Mouse (Mus musculus): ENCODE data around the gene Acvr1.
A peak's percentile ranks its signal among the peaks of the same experiment; 100 is the strongest.

Gene Acvr1

DNA sequence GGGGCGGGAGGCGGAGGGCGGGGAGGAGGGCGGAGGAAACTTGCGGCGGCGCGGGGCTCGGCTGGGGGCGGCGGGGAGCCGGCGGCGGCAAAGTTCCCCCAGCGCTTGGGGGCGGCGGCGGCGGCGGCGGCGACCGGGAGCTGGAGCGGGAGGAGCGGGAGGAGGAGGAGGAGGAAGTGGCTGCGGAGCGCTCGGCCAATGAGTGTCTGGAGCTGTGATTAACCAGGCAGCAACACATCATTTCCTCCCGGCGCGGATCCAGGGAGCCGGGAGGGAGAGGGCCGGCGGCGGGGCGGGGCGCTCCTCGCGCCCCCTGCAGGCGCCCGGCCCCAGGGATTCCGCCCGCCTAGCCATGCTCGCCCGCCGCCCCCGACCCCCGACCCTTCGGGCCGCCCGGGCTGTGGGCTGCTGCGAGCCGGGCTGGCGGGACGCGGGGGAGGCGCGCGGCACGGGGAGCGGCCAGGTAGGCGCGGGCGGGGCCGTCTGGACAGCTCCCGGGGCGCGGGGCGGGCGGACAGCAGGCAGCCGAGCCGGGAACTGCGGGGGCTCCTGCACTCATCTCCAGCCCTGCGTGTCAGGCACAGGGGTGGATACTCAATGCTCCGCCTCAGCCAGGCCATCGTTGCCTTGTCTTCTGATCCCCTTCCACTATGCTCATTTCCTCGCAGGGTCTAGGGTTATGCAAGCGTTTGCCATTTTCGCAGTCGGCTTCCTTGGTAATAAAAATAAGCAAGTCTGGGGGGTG, at the start of gene Acvr1, which contains the start of gene Upp2:
TSS of gene Acvr1 (minus strand) at position 92 of the 745 bp plus-strand sequence.
TSS of gene Upp2 (plus strand) at position 233 of the 745 bp plus-strand sequence.
- peak; percentile 87 for DNase-seq

DNA sequence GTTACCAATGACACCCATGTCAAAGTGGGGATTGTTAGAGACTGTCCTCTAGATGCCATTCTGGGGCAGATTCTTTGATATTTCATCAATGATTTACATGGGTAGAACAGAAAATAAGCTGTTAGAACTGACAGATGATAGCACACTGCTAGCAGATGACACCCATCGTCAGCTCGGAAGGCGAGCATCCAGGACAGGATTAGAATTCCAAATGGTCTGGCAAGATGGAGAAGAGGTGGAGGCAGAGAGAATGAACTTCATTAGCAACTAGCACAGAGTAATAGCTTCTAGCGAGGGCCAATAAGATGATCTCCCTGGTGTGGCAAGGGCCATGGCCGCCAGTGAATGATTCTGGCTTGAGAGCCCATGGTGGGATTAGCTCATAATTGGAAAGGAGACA, 48.8 kb upstream of the Acvr1 start:
- no peak for DNase-seq

DNA sequence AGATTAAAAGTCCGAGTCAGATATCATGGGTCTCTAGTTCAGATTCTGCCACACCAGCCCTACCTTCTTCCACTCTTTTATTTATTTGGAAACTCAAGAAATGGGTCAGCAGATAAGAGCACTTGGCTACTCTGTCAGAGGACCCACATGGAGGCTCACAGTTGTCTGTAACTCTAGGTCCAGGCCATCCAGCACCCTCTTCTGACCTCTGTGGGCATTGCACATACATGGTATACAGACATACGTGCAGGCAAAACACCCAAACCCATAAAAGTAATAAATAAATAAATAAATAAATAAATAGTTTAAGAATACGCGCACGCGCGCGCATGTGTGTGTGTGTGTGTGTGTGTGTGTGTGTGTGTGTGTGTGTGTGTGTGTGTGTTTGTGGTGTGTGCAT, 47.9 kb upstream of the Acvr1 start:
- DNase-seq, result no peak

DNA sequence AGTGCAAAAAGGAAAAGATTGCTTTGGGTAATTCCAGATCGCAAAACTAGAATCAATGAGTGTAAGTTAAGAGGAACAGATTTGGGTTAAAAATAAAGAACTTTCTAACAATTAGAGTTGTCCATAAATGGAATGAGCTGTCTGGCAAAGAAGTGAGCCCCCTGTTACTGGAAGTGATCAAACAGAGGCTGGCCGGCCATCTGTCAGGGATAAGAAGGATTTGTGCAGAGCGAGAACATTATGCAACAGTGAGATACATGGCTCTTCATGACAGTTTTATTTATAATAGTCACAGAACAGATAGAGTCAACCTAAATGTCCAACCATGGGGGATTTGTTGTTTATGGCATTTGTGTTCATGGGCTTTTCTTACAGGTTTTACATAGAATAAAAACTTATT, 46.8 kb upstream of the Acvr1 start:
- peak; percentile 20 for DNase-seq

DNA sequence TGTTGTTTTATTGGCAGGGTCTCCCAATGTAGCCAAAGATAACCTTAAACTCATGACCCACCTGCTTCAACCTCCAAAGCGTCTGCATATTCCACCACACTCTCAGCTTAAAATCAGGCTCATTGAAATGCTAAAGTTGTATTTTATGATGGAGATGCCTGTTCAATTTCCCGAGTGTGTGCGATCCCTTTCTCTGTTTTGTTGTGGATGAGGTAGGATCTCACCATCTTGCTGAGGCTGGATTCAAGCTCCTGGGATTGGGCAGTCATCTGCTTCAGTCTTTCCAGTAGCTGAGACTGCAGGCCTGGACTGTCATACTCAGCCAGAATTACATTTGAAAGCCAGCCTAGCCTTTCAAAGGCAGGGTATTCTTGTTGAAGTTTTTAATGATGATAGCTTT, 37.8 kb upstream of the Acvr1 start:
- no peak for DNase-seq

DNA sequence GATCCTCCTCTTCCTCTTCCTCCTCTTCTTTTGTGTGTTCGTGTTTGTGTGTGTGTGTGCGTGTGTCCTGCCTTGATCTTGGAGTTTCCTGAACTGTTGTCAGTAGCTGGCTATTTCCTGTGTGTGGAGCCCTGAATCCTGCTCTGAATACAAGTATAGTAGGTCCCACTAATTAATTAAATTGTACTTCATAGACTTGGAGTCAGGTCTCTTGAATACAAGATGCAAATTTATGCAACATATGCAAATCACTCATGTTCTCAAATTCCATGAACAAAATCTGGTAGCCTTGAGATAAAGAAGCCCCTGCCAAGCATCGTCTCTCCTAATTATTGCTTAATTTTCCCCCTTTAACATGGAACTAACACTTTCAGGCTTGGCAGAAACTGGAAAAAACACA, 36.4 kb upstream of the Acvr1 start:
- no peak for DNase-seq

DNA sequence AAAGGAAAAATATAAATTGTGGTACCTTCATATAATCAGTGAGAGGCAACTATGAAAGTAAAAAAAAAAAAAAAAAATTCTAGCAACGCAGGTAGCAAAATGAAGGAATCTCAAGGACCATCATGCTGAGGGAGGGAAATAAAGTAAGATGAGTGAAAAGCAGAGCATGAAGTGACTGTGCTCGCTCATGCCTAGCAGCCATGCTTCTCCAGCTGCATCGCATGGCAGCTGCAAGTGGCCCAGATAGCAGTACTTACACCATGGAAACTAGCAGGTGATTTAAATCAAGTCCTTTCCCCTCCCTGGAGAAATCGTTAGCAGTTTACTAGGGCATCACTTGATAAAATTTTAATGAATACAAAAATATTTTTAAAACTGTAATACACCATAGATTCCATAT, 34.4 kb upstream of the Acvr1 start:
- DNase-seq, result no peak

DNA sequence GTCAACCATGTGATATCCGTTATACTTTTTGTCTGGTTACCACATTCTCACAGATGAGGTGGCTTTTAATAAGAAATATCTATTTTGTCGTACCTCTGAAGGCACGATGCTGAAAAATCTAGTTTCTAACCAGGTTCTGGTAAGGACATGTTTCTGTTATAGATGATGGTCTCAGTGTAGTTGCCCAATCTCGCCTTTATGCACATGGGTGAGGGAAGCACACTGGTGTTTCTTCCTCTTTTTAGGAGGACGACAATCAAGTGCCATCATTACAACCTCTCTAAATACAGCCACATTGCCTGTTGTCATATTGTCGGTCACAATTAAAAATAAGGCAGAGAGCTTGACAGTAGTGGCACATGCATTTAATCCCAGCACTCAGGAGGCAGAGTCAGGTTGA, 32.7 kb upstream of the Acvr1 start:
- DNase-seq, result no peak

DNA sequence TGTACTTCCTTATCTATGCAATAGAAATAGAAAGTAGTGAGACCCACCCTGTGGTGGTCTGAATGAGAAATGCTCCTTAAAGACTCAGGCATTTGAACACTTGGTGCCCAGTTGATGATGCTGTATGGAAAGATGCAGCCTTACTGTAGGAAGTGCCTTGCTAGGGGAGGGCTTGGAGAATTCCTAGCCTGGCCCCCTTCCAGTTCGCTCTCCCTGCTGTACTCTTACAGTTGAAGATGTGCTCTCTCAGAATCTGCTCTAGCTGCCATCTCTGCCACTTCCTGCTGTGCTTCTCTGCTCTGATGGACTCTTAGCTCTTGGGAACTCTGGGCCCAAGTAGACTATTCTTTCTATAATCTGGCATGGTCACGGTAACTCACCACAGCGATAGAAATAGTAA, 30.6 kb upstream of the Acvr1 start:
- DNase-seq, result peak; percentile 19

DNA sequence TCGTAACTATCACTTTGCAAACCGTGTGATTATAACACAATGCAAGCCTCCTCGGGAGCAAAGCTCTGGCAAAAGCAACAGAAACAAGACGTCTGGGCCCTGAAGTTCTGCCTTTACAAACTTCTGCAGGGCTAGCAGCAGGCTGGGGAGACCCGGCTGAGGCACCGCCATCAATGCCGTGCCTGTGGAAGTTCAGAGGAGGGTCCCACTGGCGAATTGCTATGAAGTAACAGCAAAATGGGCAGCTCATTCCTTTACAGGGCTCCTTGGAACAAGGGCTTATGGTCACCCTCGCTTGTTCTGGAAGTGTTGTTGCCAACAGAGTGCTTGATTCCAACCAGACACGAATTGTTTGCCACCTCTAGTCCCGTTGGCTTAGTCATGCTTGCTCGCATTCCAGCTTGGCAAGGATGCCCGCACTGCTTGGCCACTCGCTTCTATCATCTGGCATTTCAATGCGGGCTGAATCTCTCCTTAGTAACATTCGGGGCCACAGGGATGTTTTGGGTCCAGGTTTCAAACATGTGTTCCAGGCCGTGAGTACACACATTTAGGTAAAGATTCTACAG, 29.9 kb upstream of the Acvr1 start:
- DNase-seq, result peak; percentile 78

DNA sequence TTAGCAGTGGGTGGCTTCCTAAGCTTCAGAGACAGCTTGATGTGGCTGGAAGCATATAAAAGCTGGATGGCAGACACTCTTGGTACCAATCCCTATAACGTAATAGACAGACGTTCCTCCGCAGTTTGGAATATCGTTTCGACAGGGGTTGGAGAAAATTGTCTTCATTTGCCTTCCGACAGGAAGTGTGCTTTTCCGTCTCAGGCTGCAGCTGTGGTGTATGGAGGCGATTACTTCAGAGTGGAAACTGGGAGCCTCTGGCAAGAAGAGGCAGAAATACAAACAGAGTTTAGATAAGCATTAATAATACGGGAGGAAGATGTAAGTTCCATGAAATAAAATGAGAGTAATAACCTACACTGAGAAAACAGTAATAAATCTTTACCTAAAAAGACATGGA, 28.4 kb upstream of the Acvr1 start:
- no peak for DNase-seq

DNA sequence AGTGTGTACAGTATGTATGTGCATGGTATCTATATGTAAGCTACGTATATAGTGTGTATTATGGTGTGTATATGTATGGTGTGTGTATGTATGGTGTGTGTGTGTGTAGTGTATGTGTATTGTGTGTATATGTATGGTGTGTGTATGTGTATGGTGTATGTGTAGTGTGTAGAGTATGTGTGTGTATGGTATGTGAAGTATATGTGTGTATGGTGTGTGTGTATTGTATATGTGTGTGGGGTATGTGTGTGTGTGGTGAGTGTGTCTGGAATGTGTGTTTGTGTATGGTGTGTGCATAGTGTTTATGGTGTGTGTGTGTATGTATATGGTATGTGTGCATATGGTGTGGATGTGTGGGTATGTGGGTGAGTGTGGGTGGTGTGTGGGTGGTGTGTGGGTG, 23.1 kb upstream of the Acvr1 start:
- no peak for DNase-seq

DNA sequence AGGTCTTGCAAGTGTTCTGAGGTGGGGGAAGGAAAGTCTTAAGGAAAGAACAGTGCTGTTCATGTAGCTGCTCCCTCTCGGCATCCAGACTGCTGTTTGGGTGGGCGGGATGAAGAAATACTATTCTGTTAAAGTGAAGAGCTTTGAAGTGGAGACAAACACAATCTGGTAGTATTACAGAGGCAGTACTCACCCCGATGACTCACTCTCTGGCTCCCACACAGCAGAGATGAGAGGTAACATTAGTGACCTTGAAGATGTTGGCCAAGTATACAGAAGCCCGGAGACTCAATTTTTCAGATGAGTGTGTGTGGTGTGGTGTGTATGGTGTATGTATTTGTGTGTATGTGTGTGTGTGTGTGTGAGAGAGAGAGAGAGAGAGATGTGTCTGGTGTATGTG, 22.7 kb upstream of the Acvr1 start:
- DNase-seq, result no peak

DNA sequence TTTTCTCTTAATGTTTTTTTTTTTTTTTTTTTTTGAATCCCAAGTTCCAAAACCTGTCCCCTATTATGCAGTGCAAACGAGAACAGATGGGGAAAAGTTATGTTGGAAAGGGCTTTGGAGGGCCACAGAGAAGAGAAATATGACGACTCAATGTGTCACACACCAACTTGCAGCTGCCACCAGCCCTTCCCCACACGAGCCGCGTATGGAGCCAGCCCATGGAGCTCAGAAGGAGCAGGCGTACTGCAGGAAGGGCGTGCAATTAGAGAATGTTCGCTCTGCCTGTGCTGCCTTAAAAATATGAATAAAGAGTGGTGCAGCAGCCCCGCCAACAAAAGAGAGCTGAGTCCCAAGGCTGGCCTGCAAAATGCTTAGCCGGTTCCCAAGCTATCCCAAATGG, 19.4 kb upstream of the Acvr1 start:
- DNase-seq, result no peak

DNA sequence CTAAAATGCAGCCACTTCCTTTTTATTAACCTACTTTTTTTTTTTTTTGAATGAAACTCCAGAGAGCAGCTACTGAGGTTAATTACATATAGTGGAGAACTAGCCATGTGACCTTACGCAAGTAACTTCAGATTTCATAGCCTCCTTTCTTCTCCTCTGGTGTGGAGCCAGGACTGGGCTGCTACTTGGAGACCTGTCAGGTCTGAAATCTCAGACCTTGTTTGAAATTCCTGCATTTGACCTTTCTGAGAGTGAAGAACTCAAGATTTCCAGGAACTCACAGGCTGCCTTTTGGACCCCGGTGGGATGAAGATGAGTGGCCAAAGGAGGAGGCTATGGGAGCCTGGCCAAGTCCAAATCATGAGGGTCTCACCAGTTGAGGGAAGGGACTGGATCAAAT, 7.2 kb upstream of the Acvr1 start:
- DNase-seq, result no peak

DNA sequence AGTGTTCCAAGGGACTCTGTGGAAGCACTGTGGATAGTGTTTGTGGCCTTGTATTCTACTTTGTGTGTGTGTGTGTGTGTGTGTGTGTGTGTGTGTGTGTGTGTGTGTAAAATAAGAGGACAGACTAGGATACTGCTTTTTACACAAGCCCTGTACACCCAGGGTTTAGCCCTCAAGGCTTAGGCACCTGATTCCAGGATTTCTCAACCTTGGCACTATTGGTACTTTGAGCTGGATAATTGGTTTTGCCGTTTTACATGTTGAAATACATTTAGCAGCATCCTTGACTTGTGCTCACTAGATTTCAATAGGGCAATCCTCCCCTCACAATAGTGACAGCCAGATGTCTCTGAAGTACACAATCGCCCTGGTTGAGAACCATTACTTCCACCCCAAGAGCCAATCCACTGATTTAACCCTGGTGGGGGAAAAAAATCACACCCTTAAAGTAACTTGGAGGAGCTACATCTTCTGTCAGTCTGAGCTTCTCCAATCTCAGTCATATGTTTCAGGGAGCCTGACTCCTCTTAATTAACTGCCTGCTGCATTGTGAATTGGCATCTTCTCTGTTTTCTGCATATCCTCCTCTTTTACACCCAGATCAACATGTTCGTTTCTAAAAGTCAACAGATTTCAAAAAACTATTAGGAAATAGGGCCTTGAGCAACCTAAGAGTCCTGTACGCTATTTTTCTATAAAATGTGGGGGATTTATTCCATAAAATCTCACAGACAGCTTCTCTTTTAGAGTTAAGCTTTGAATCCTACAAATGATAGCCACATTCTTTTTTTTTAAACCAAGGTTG, 2.1 kb upstream of the Acvr1 start:
- DNase-seq, result no peak

DNA sequence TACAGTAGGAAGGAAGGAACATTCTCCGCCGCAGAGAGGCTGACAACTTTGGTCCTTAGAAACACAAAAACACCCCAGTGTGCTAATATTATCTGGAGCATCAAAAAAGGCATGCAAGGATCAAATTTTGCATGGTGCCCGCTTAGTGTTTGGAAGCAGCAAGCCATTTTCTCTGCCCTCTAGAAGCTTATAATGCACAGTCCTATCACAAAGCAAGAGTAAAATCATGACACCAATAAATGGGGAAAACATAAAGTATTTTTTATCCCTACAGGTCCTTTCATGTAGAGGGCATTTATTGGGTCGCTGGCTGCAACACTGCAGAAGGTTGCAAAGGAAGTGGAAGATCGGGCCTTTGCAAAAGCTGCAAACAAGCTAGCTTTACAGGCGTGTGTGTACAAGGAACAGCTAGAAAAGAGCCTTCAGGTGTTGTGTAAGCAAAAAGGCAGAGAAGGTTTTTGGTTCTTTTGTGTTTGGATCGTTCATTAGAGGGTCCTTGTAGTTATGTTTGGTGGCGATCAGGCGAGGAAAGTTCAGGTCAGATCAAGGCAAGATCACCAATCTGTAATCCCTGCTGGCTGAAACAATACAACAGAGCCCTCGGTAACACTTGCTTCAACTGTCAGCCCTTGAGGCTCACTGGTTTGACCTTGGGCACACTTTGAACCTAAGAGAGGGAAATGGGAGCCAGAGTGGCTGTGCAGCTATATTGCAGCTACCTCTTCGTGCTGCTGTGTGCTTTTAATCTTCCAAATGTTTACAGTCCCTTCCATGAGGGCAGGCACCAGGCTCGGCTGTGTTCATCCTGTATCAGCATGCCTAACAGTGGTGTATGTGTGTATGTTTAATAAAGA, 1.1 kb upstream of the Acvr1 start:
- DNase-seq, result peak; percentile 30

DNA sequence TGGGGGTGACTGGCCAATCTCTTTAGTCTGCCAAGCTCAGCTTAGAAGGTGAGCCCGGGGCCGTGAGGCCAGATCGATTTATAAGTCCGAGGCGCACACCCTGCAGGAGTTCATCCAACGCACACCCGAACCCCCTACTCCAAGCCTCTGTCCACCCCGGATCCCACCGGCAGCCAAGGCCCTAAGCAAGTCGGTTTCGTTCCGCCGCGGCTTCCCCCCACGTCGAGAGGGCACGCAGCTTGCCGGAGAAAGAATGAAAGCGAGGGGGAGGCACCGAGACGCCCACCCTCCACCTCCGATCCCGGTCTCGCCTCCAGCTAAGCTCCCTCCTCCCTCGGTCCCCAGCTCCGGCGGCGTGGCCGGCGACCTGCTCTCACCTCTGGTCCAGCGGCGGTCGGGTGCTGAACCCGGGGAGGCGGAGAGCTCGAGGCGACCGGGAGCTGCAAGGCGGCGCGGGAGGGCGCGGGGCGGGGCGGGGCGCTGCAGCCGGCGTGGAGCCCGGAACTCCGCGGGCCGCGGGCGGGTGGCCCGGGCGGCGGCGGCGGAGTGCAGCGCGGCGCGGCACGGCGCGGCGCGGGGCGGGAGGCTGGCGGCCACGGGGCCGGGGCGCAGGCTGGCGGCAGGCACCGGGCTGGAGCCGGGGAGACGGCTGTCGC, 419 bp downstream of the Acvr1 start:
- peak; percentile 64 for DNase-seq

DNA sequence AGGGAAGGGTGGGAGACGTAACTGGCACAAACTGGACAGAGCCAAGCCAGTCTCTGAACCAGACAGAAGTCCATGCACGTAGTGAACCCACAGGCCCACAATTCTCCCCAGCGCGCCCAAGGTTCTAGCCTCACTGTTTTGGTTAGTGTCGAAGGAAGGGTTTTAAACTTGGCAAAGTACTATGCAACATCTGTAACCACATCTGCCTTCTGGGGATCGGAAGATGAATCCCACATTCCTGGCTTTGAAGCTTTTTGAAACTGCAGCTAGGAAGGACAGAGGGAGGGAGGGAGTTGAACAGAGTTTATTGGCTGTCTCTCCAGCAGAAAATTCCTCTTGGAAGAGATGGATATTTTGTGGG, 928 bp downstream of the Acvr1 start:
- peak; percentile 32 for DNase-seq

DNA sequence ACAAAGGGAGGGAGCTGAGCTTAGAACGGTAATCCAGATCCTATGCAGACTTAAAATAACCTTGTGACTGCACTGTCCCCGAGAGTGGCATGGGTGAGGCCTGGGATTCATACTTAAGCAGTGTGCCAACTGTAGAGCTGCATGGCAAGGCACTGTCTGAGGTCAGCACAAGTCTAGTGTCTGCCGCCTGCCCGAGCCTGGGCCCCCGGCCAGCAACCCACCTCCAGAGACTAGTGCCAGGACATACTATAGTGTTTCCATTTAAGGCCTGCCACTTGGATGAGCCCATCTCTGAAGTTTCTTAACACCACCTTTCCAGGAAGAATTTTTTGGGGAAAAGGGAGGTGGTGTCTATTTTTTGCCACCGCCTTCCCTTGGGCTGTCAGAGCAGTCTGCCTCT, 1.7 kb downstream of the Acvr1 start:
- DNase-seq, result peak; percentile 49

DNA sequence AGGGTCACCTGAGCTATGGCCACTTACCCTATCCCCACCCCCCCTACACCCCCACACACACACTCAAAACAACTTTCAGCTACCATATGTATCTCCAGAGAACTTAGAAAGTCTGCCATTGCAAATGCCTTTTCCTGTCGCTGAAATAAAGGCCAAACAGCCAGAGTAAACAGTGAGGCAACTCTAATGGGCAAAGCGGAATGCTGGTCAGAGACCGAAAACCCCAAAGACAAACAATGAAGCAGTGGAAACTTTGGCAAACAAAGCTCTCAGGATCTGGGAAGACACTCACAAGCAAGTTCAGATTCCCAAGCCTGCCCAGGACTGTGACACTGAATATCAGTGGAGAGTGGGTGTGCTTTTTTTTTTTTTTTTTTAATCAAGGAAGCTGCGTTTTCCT, 4.8 kb downstream of the Acvr1 start:
- DNase-seq, result no peak

DNA sequence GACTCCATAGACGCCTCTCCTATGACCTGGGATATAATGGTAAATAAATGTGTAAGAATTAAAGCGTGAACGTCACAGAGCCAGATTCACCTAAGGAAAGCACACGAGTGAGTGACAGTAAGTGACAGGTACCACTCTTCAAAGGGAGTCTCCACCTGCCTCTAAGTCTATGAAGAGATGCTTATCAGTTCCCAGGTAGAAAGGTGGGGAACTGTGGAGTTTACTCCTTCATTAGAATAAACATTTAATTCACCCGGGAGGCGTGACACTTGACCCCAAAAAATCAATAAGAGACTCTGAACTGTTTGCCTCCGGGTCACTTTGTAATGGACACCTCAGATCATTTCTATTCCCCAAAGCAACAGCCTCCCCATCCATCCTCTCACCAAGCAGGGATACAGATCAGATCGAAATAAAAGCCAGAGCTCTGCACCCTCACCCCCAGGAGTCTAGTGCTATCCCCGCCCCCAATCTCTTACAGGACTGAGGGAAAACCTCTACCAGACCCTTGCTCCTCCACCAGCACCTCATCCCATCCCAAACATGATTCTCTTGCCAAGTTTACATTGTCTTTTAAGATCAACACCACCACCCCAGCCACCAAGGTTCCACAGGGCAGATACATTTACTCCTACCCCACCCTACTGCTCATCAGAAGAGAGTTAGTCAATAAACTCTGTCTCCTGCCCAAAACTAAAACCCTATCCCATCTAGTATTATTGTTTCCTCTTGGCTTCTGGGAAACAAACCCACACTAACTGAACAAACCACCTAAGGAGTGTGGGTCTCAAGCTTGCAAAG, 9.7 kb downstream of the Acvr1 start:
- DNase-seq, result no peak
